Mouse (Mus musculus): ENCODE data around the gene Fhit. TPM values are rescaled to one million over a fixed set of nuclear protein-coding genes. Genes with fewer than 3 reads are reported as not detected.

The Fhit gene
- total RNA-seq (2023), result 0.95 TPM

DNA sequence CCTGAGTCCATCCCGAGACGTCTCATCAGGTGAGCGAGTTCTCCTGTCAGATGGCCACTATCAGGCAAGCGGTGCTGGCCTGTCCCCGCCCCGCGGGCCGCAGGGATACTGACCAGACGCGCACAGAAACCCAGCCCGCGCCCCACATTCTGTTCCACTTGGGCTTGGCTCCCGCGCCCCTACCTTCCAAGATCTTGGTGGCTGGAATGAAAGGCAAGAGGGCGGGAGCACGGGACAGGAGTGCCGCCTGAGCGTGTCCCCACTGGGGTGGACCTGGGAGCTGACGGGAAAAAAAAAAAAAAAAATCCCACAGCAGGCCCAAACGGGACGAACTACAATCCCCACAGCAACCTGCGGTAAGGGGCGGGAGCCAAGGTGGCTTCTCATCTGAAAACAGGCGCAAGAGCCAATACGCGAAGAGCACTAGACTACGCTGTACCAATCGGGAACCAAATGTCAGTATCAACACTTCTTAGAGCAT is at the start of gene Fhit:
Gene Fhit, minus strand, starts transcription at position 285 of the 481 bp plus-strand sequence.

Other genes starting within 250 kb of the Fhit start
- not detected for gene Gm3839, start 194.7 kb upstream of the Fhit start, total RNA-seq (2023)

Measured in CD4-positive naive resting alpha-beta T cell, adult 57 days (primary cell).